Mouse (Mus musculus): ENCODE results near the gene Man1a.

DNA sequence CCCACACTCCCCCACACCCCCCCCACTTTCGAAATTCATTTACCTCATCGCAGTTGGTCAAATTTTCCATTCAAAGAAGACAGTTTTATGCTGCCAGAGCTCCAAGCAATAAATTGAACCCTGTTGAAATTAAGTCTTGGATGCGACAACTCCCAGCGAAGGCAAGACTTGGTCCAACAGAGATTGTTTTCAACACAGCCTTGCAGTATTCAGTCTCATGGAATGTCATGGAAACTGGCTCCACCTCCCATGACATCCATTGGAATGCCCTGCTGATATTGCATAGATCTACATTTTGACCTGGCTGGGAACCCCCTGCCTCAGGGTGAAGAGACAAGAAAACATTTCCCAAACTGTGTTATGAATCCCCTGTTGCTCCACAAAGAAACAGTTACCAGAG is at the start of gene Man1a:
- no peak for TF ChIP-seq EP300 (IDR thresholded peaks at IDR 0.05; ENCODE audit: low read depth)
- no peak for TF ChIP-seq CTCF (IDR thresholded peaks at IDR 0.05; ENCODE audit: low read depth)

Data from heart, postnatal 0 days (tissue).